Mouse (Mus musculus): ENCODE data around the gene Noc2l.

DNA sequence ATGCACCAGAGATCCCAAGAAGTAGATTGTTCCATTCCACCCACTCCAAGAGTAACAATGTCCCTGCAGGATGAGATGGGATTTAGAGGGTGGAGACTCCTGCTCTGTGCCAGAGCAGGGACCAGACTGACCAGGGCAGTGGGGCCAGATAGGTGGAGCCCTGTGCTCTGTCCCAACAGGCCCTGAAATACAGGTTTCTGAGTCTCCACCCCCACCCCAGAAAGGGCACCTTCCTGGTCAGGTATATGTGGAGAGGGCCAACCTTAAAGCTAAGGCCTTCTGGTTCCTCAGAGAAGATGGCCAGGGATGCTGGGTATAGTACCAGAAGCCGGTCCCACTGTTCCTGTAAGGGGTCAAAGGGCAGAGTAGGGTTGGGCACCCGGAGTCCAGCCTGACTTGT lies 11.5 kb upstream of the Noc2l start:
- no peak for TF ChIP-seq CTCF (IDR thresholded peaks at IDR 0.05 in 2 of 3, conservative IDR thresholded peaks at IDR 0.05 in 1 of 3; ENCODE audit: control insufficient read depth in 1 of 3, insufficient read depth in 1 of 3, low read depth in 2 of 3, low read length in 3 of 3, poor library complexity in 1 of 3, severe bottlenecking in 1 of 3)
- no peak for TF ChIP-seq USF1 (IDR thresholded peaks at IDR 0.05; ENCODE audit: low read depth, low read length)
- no peak for TF ChIP-seq MYB (IDR thresholded peaks at IDR 0.05; ENCODE audit: low read depth, low read length)
- no peak for TF ChIP-seq ZC3H11A (IDR thresholded peaks at IDR 0.05; ENCODE audit: low read depth, low read length)

All from MEL (cell line).